In the genomic region with DNA sequence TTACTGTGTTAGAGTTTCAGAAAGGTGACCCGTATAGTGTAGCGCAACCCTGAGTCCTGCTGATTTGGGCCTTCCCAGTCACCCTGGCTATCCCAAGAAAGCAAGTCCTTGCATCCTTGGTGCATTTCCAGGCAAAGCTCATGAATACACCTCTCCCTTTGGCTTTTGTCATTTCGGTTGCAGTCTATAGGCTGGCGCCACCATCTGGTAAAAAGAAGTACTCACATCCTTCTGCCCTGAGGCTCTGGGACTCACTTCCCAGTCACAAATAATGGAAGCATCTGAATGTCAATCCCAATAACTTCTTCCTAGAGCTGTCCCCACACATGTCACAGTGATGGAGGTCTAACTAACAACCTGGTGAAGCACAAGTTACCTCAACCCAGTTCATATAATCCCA, we compare ENCODE assay signal across 10 mouse cellular contexts. TPM values are rescaled to one million over a fixed set of nuclear protein-coding genes. Genes with fewer than 3 reads are reported as not detected.
DNase-seq lines count a peak whose midpoint lies in the region; TF ChIP-seq lines count a peak whose summit lies in the region.
"Had no signal": no experiment of that assay in that cellular context is flagged by ENCODE, and none has a peak within 500 bp of the region (broad histone marks: within the 10 kb centered on the region; RNA-seq: fewer than 3 reads in every experiment).

No protein-coding gene starts in this region.

- no peaks in the 10 kb centered on the region for H3K27me3 ChIP-seq in E14TG2a.4 (ENCODE audit: insufficient read depth, low read length)
- H3K27me3 ChIP-seq: intestine, embryonic 15.5 days; liver, embryonic 15.5 days had no signal

- TF ChIP-seq CTCF in E14TG2a.4 (conservative IDR thresholded peaks at IDR 0.05; ENCODE audit: low read length): peak; percentile 73

- H3K4me3 ChIP-seq in E14TG2a.4 (replicated peaks; ENCODE audit: low read length): no peak overlapping the region
- H3K4me3 ChIP-seq: intestine, embryonic 15.5 days; liver, embryonic 15.5 days had no signal

- DNase-seq in cerebellum, adult 18-20 months: peak; percentile 8 to 18
- DNase-seq in cerebellum, postnatal 4 days (ENCODE audit: low spot score in 2 of 2): no peak
- peak; percentile 39 for DNase-seq in layer of hippocampus, adult 11-12 months (ENCODE audit: low spot score)
- DNase-seq in layer of hippocampus, postnatal 25 days (ENCODE audit: extremely low spot score in 1 of 2, low spot score in 1 of 2): no peak
- DNase-seq in embryo, embryonic 11 days: peak; percentile 49
- no peak for DNase-seq in thymus, postnatal 4 days
- no peak for DNase-seq in thymus, postnatal 25 days

- peaks cover 8% of the 10 kb centered on the region for H3K9me3 ChIP-seq in E14TG2a.4 (ENCODE audit: low read length)
- H3K9me3 ChIP-seq: intestine, embryonic 15.5 days; liver, embryonic 15.5 days had no signal

- H3K4me1 ChIP-seq in E14TG2a.4 (replicated peaks; ENCODE audit: low read depth, low read length): 0 out of 2 replicates have a peak, but pooled peaks cover 3% of the 10 kb centered on the region
- H3K4me1 ChIP-seq: intestine, embryonic 15.5 days; liver, embryonic 15.5 days had no signal

- H3K36me3 ChIP-seq in E14TG2a.4 (ENCODE audit: insufficient read depth, low read length): no peaks in the 10 kb centered on the region
- H3K36me3 ChIP-seq: intestine, embryonic 15.5 days; liver, embryonic 15.5 days had no signal

RNA-seq across cellular contexts. Expression of gene Kcnma1, which starts 54.4 kb away (rescaled TPM):
- 100 to 1,000 TPM; 123 to 154 TPM for total RNA-seq in layer of hippocampus, postnatal 25 days (2021)

Comparison
In these comparisons a context has a peak if more than half of its experiments do, and no peak if none do; other contexts are left out.
1. DNase-seq: peak in cerebellum, adult 18-20 months (2 of 2), layer of hippocampus, adult 11-12 months (single experiment) and embryo, embryonic 11 days (single experiment); none in cerebellum, postnatal 4 days (0 of 2), layer of hippocampus, postnatal 25 days (0 of 2), thymus, postnatal 4 days (single experiment) and thymus, postnatal 25 days (single experiment).